Mouse (Mus musculus) C2C12 (cell line): ENCODE results near the gene Tescl.

ENCODE experiments used
- CEBPB ChIP-seq: IDR thresholded peaks from one replicate; pipeline ENCODE4 v1.6.1; 2011; ENCODE audit warnings: low read depth, mild to moderate bottlenecking, control low read depth, moderate library complexity
- CTCF ChIP-seq: IDR thresholded peaks from one replicate; pipeline ENCODE4 v1.5.1; 2011; ENCODE audit not compliant: control insufficient read depth, insufficient read depth, insufficient read length
- MAX ChIP-seq: IDR thresholded peaks from one replicate; pipeline ENCODE4 v1.6.1; 2011; ENCODE audit warnings: mild to moderate bottlenecking, control low read depth
- MYOD1 ChIP-seq: IDR thresholded peaks from one replicate; pipeline ENCODE4 v1.6.1; 2011; ENCODE audit warnings: low read depth; ENCODE audit not compliant: control insufficient read depth, insufficient read length
- MYOG ChIP-seq: IDR thresholded peaks from one replicate; pipeline ENCODE4 v1.6.1; 2011; ENCODE audit not compliant: control insufficient read depth, insufficient read length; ENCODE audit errors: extremely low read depth
- USF1 ChIP-seq: IDR thresholded peaks from one replicate; pipeline ENCODE4 v1.6.1; 2011; ENCODE audit warnings: low read depth, mild to moderate bottlenecking, control low read depth, moderate library complexity

- no peak for TF ChIP-seq CTCF
- no peak for TF ChIP-seq MAX
- no peak for TF ChIP-seq MYOG
- no peak for TF ChIP-seq CEBPB
- TF ChIP-seq USF1: no peak
- TF ChIP-seq MYOD1: no peak
Measured at GRCm38 (mm10) chr7:24368226-24368625, 34.5 kb upstream of the Tescl start.
